In genomic region chr13:34032041-34032440, GRCm38 (mm10) we compare ENCODE assay signal across 26 mouse cellular contexts. TPM values are rescaled to one million over a fixed set of nuclear protein-coding genes. Genes with fewer than 3 reads are reported as not detected.
DNase-seq lines count a peak whose midpoint lies in the region; ATAC-seq and TF ChIP-seq lines count a peak whose summit lies in the region.
"Had no signal": no experiment of that assay in that cellular context is flagged by ENCODE, and none has a peak within 500 bp of the region (broad histone marks: within the 10 kb centered on the region; RNA-seq: fewer than 3 reads in every experiment).

No protein-coding gene starts in this region.

- 38% methylated on average over 2 of the region's 2 CpGs for WGBS in liver, embryonic 14.5 days (ENCODE audit: insufficient replicate concordance)

- peak; percentile 31; the same call in 1 of the 2 replicates for ATAC-seq in liver, embryonic 14.5 days (ENCODE audit: insufficient read depth)
- ATAC-seq in megakaryocyte, adult 5-6 weeks (ENCODE audit: poor library complexity, severe bottlenecking), result peak; percentile 14; the same call in 1 of the 2 replicates
- ATAC-seq in erythroblast, adult 5-6 weeks (replicated peaks; ENCODE audit: low FRiP score, poor library complexity, severe bottlenecking), result no peak
- ATAC-seq: forebrain, embryonic 13.5 days; intestine, postnatal 0 days had no signal

- no peak overlapping the region for H3K9ac ChIP-seq in liver, embryonic 14.5 days (replicated peaks)
- H3K9ac ChIP-seq: embryonic facial prominence, embryonic 13.5 days; forebrain, embryonic 13.5 days; heart, embryonic 12.5 days; hindbrain, embryonic 14.5 days; neural tube, embryonic 12.5 days had no signal

- 0 out of 2 replicates have a peak overlapping the region, but pooled peaks have one; percentile 23 for H3K27ac ChIP-seq in embryonic fibroblast, embryonic 13.5 days (ENCODE audit: insufficient read depth, low read length)
- no peak overlapping the region for H3K27ac ChIP-seq in liver, embryonic 14.5 days
- H3K27ac ChIP-seq: embryonic facial prominence, embryonic 13.5 days; forebrain, embryonic 13.5 days; hindbrain, embryonic 14.5 days; neural tube, embryonic 12.5 days had no signal

- peaks cover 19% of the 10 kb centered on the region for H3K36me3 ChIP-seq in liver, embryonic 14.5 days (replicated peaks; ENCODE audit: control insufficient read depth, insufficient read depth, low read depth)

- TF ChIP-seq POLR2A in embryonic fibroblast, embryonic 13.5 days (IDR thresholded peaks at IDR 0.05; ENCODE audit: low read depth, low read length), result no peak

- H3K4me2 ChIP-seq in liver, embryonic 14.5 days (ENCODE audit: low read depth), result no peak overlapping the region
- H3K4me2 ChIP-seq: embryonic facial prominence, embryonic 13.5 days; forebrain, embryonic 13.5 days; heart, embryonic 12.5 days; hindbrain, embryonic 14.5 days; midbrain, embryonic 11.5 days; neural tube, embryonic 12.5 days had no signal

- H3K4me3 ChIP-seq in embryonic fibroblast, embryonic 13.5 days (ENCODE audit: insufficient read depth, low read length), result no peak overlapping the region
- no peak overlapping the region for H3K4me3 ChIP-seq in liver, embryonic 14.5 days (ENCODE audit: insufficient read depth in 1 of 2, low read depth in 2 of 2, low read length in 2 of 2)
- H3K4me3 ChIP-seq: embryonic facial prominence, embryonic 13.5 days; forebrain, embryonic 13.5 days; heart, embryonic 12.5 days; myocyte; neural tube, embryonic 12.5 days had no signal

- no peaks in the 10 kb centered on the region for H3K9me3 ChIP-seq in liver, embryonic 14.5 days (ENCODE audit: control insufficient read depth, low read length)
- H3K9me3 ChIP-seq: embryonic facial prominence, embryonic 13.5 days; forebrain, embryonic 13.5 days; heart, embryonic 12.5 days; neural tube, embryonic 12.5 days had no signal

- H3K27me3 ChIP-seq in liver, embryonic 14.5 days (ENCODE audit: control insufficient read depth, insufficient read depth, low read length), result no peaks in the 10 kb centered on the region
- H3K27me3 ChIP-seq: embryonic facial prominence, embryonic 13.5 days; forebrain, embryonic 13.5 days; heart, embryonic 12.5 days; neural tube, embryonic 12.5 days had no signal

- peaks cover 6% of the 10 kb centered on the region for H3K4me1 ChIP-seq in embryonic fibroblast, embryonic 13.5 days (ENCODE audit: control insufficient read depth, insufficient read depth, low read length)
- peaks cover 0 to 10% of the 10 kb centered on the region in 2 experiments; a peak in 2 of 4 replicates for H3K4me1 ChIP-seq in liver, embryonic 14.5 days (replicated peaks; ENCODE audit: control insufficient read depth in 2 of 2, insufficient read depth in 2 of 2, low read length in 1 of 2)
- H3K4me1 ChIP-seq: neural tube, embryonic 12.5 days had no signal

- no peak for TF ChIP-seq EP300 in liver, embryonic 14.5 days (IDR thresholded peaks at IDR 0.05; ENCODE audit: low read depth)

- TF ChIP-seq CTCF in embryonic fibroblast, embryonic 13.5 days (IDR thresholded peaks at IDR 0.05; ENCODE audit: borderline replicate concordance, insufficient read depth, low read length), result no peak
- TF ChIP-seq CTCF in liver, embryonic 14.5 days (IDR thresholded peaks at IDR 0.05; ENCODE audit: low read depth), result no peak

- DNase-seq in ZHBTc4 (ENCODE audit: low read depth, low spot score), result peak; percentile 14
- DNase-seq in liver, embryonic 14.5 days (ENCODE audit: low read depth in 3 of 3, low spot score in 3 of 3), result no peak
- DNase-seq in kidney, postnatal 14 days, result no peak
- no peak for DNase-seq in lung, postnatal 14 days
- DNase-seq: adrenal gland, postnatal 10 days; B cell, adult 2 months; cerebellum, adult 11-12 months; cerebellum, adult 9-11 months; gastrocnemius, postnatal 14 days; heart, adult 18-20 months; heart, postnatal 4 days; kidney, adult 9 months; kidney, postnatal 10 days; thymus, adult 2 months; thymus, postnatal 4 days had no signal

RNA-seq across cellular contexts. Expression of gene Bphl, which starts 5.4 kb away (rescaled TPM):
- 38.4 and 45.9 TPM in 2 replicates for polyA plus RNA-seq in embryonic fibroblast, embryonic 13.5 days (2011; ENCODE audit: insufficient read length, low read depth, missing spikeins)
- 16.0 and 21.9 TPM in 2 replicates for polyA plus RNA-seq in liver, embryonic 14.5 days (2012; rRNA removed)
- 36.6 and 40.1 TPM in 2 replicates for polyA plus RNA-seq in liver, embryonic 14.5 days (2014; fragmentation: Nextera tagmentation; extraction: Ambion mirVana)
- 33.3 and 47.8 TPM in 2 replicates for total RNA-seq in megakaryocyte, adult 5-6 weeks (2015)
- total RNA-seq in megakaryocyte, adult 5-6 weeks (2017), result 13.9 and 17.1 TPM in 2 replicates
- total RNA-seq in erythroblast, adult 5-6 weeks (2015; ENCODE audit: low replicate concordance), result 4.8 and 9.4 TPM in 2 replicates
- total RNA-seq in erythroblast, adult 5-6 weeks (2017; ENCODE audit: low replicate concordance), result 0.94 and 7.2 TPM in 2 replicates

RNA-seq across cellular contexts. Expression of gene Serpinb6a, which starts 29.4 kb away (rescaled TPM):
- polyA plus RNA-seq in embryonic fibroblast, embryonic 13.5 days (2011; ENCODE audit: insufficient read length, low read depth, missing spikeins), result 299 and 405 TPM in 2 replicates
- polyA plus RNA-seq in liver, embryonic 14.5 days (2012; rRNA removed), result 6.7 and 12.7 TPM in 2 replicates
- 14.6 and 17.1 TPM in 2 replicates for polyA plus RNA-seq in liver, embryonic 14.5 days (2014; fragmentation: Nextera tagmentation; extraction: Ambion mirVana)
- 16.8 and 17.8 TPM in 2 replicates for total RNA-seq in megakaryocyte, adult 5-6 weeks (2015)
- total RNA-seq in megakaryocyte, adult 5-6 weeks (2017), result 19.6 and 19.8 TPM in 2 replicates
- 12.9 and 23.2 TPM in 2 replicates for total RNA-seq in erythroblast, adult 5-6 weeks (2015; ENCODE audit: low replicate concordance)
- total RNA-seq in erythroblast, adult 5-6 weeks (2017; ENCODE audit: low replicate concordance), result 19.1 and 20.9 TPM in 2 replicates

RNA-seq across cellular contexts. Expression of gene Ripk1, which starts 29.9 kb away (rescaled TPM):
- polyA plus RNA-seq in embryonic fibroblast, embryonic 13.5 days (2011; ENCODE audit: insufficient read length, low read depth, missing spikeins), result 41.2 and 43.4 TPM in 2 replicates
- 2.8 and 4.7 TPM in 2 replicates for polyA plus RNA-seq in liver, embryonic 14.5 days (2012; rRNA removed)
- polyA plus RNA-seq in liver, embryonic 14.5 days (2014; fragmentation: Nextera tagmentation; extraction: Ambion mirVana), result 11.2 and 11.4 TPM in 2 replicates
- 45.6 and 50.8 TPM in 2 replicates for total RNA-seq in megakaryocyte, adult 5-6 weeks (2015)
- 56.9 and 57.3 TPM in 2 replicates for total RNA-seq in megakaryocyte, adult 5-6 weeks (2017)
- 5.6 and 16.7 TPM in 2 replicates for total RNA-seq in erythroblast, adult 5-6 weeks (2015; ENCODE audit: low replicate concordance)
- 7.0 and 14.8 TPM in 2 replicates for total RNA-seq in erythroblast, adult 5-6 weeks (2017; ENCODE audit: low replicate concordance)

RNA-seq across cellular contexts. Expression of gene Tubb2a, which starts 45.8 kb away (rescaled TPM):
- polyA plus RNA-seq in embryonic fibroblast, embryonic 13.5 days (2011; ENCODE audit: insufficient read length, low read depth, missing spikeins), result 137 and 139 TPM in 2 replicates
- polyA plus RNA-seq in liver, embryonic 14.5 days (2012; rRNA removed), result 70.6 and 74.3 TPM in 2 replicates
- polyA plus RNA-seq in liver, embryonic 14.5 days (2014; fragmentation: Nextera tagmentation; extraction: Ambion mirVana), result 44.5 and 53.7 TPM in 2 replicates
- 11.6 and 12.8 TPM in 2 replicates for total RNA-seq in megakaryocyte, adult 5-6 weeks (2015)
- 21.4 and 34.0 TPM in 2 replicates for total RNA-seq in megakaryocyte, adult 5-6 weeks (2017)
- 6.0 and 7.7 TPM in 2 replicates for total RNA-seq in erythroblast, adult 5-6 weeks (2015; ENCODE audit: low replicate concordance)
- 8.9 and 9.5 TPM in 2 replicates for total RNA-seq in erythroblast, adult 5-6 weeks (2017; ENCODE audit: low replicate concordance)
